Mouse (Mus musculus) liver, postnatal 0 days (tissue): ENCODE measurements around the gene Vps26c.

ENCODE experiments used
- CTCF ChIP-seq: sonication (generic); IDR thresholded peaks from 2 replicates; pipeline ENCODE4 v1.5.1; 2016; ENCODE audit warnings: antibody characterized with exemption, low read depth
- EP300 ChIP-seq: IDR thresholded peaks from 2 replicates; pipeline ENCODE4 v1.6.1; 2016; ENCODE audit warnings: antibody characterized with exemption, low read depth, mild to moderate bottlenecking

DNA sequence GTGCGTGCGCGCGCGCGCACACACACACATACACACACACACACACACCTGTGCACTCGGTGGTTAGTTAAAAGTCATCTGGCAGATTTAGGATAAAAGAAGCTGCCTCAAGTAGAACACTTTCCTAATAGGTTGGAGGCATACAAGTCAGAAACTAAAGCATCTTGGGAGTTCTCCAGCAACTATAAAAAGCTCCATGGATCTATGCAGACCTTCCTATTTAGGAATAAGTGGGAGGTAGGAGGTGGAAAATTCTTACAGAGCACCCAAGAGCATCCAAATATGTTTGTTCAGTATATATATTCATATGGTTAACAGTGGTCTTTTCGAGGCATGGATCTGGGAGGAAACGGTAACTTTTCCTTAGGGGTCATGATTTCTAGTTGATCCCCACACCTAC is 13.5 kb upstream of the Vps26c start:
- no peak for TF ChIP-seq CTCF
- TF ChIP-seq EP300: no peak
